Mouse (Mus musculus): ENCODE results near the gene Cyp26c1. TPM values are rescaled to one million over a fixed set of nuclear protein-coding genes. Genes with fewer than 3 reads are reported as not detected.
A peak's percentile ranks its signal among the peaks of the same experiment; 100 is the strongest.

Cyp26c1 gene
- polyA plus RNA-seq, 1 experiment from 2014 or later = not detected

- Histone ChIP-seq H3K4me2 (ENCODE audit: low read depth, low read length) (peak overlapping the region; percentile 58), H3K4me3 (ENCODE audit: low read length) (peak overlapping the region; percentile 39), H3K9me3 (ENCODE audit: control insufficient read depth, low read length) (no peaks in the 10 kb centered on the region), H3K27me3 (ENCODE audit: control insufficient read depth, insufficient read depth, low read depth, low read length) (peaks cover 98% of the 10 kb centered on the region), H3K9ac (ENCODE audit: low read length) (no peak overlapping the region), H3K4me1 (replicated peaks; ENCODE audit: control insufficient read depth, insufficient read depth, low read length) (peaks cover 18% of the 10 kb centered on the region; the same call in 1 of the 2 replicates), H3K27ac (ENCODE audit: low read length) (no peak overlapping the region), H3K36me3 (ENCODE audit: control insufficient read depth, insufficient read depth, low read length) (no peaks in the 10 kb centered on the region)
- ATAC-seq (ENCODE audit: low read depth) = no peak
- WGBS = under 1% methylated on average over 18 of the region's 18 CpGs
These were observed 11.9 kb downstream of the Cyp26c1 start for GRCm38 (mm10) chr19:37697335-37697636.

- under 1% methylated on average over 45 of the region's 51 CpGs for whole genome bisulfite sequencing
- Histone ChIP-seq H3K9ac (ENCODE audit: low read length) (no peak within 1 kb of the TSS), H3K9me3 (ENCODE audit: control insufficient read depth, low read length) (no peaks in the 10 kb centered on the region)
These were observed 12.4 kb downstream of the Cyp26c1 start, which contains the start of gene Cyp26a1 for GRCm38 (mm10) chr19:37697651-37698272. Gene Cyp26a1 (plus strand): TSS chr19:37697798.

GRCm38 (mm10) chr19:37698273-37699160, 13.1 kb downstream of the Cyp26c1 start:
- 1% methylated on average over 63 of the region's 63 CpGs for WGBS
- Histone ChIP-seq H3K27me3 (ENCODE audit: control insufficient read depth, insufficient read depth, low read depth, low read length) (peaks cover 96% of the 10 kb centered on the region), H3K4me3 (ENCODE audit: low read length) (peak overlapping the region; percentile 39), H3K9me3 (ENCODE audit: control insufficient read depth, low read length) (no peaks in the 10 kb centered on the region), H3K4me1 (replicated peaks; ENCODE audit: control insufficient read depth, insufficient read depth, low read length) (peaks cover 14% of the 10 kb centered on the region; the same call in 1 of the 2 replicates), H3K27ac (ENCODE audit: low read length) (no peak overlapping the region), H3K9ac (ENCODE audit: low read length) (no peak overlapping the region), H3K4me2 (ENCODE audit: low read depth, low read length) (peak overlapping the region; percentile 58), H3K36me3 (ENCODE audit: control insufficient read depth, insufficient read depth, low read length) (no peaks in the 10 kb centered on the region)
- no peak for ATAC-seq (ENCODE audit: low read depth)

More at GRCm38 (mm10) chr19:37697651-37698272, 12.4 kb downstream of the Cyp26c1 start, which contains the start of gene Cyp26a1:
- peak within 1 kb of the TSS; percentile 58 for H3K4me2 ChIP-seq (ENCODE audit: low read depth, low read length)
- no peak for ATAC-seq (ENCODE audit: low read depth)
- no peaks in the 10 kb centered on the region for H3K36me3 ChIP-seq (ENCODE audit: control insufficient read depth, insufficient read depth, low read length)
- H3K4me3 ChIP-seq (ENCODE audit: low read length) = peak within 1 kb of the TSS; percentile 39
- no peak within 1 kb of the TSS for H3K27ac ChIP-seq (ENCODE audit: low read length)
- peaks cover 98% of the 10 kb centered on the region for H3K27me3 ChIP-seq (ENCODE audit: control insufficient read depth, insufficient read depth, low read depth, low read length)
- peaks cover 15% of the 10 kb centered on the region; the same call in 1 of the 2 replicates for H3K4me1 ChIP-seq (replicated peaks; ENCODE audit: control insufficient read depth, insufficient read depth, low read length)

- no peak for ATAC-seq (ENCODE audit: low read depth)
- WGBS = 21% methylated on average over 9 of the region's 9 CpGs
- H3K4me1 ChIP-seq (replicated peaks; ENCODE audit: control insufficient read depth, insufficient read depth, low read length) = peaks cover 14% of the 10 kb centered on the region; the same call in 1 of the 2 replicates
- no peak overlapping the region for H3K4me2 ChIP-seq (ENCODE audit: low read depth, low read length)
- no peak overlapping the region for H3K9ac ChIP-seq (ENCODE audit: low read length)
- no peaks in the 10 kb centered on the region for H3K9me3 ChIP-seq (ENCODE audit: control insufficient read depth, low read length)
- no peaks in the 10 kb centered on the region for H3K36me3 ChIP-seq (ENCODE audit: control insufficient read depth, insufficient read depth, low read length)
- peaks cover 84% of the 10 kb centered on the region for H3K27me3 ChIP-seq (ENCODE audit: control insufficient read depth, insufficient read depth, low read depth, low read length)
- no peak overlapping the region for H3K27ac ChIP-seq (ENCODE audit: low read length)
- no peak overlapping the region for H3K4me3 ChIP-seq (ENCODE audit: low read length)
These were observed 14.3 kb downstream of the Cyp26c1 start for GRCm38 (mm10) chr19:37699711-37700110.

- Histone ChIP-seq H3K27ac (ENCODE audit: low read length) (no peak overlapping the region), H3K4me2 (ENCODE audit: low read depth, low read length) (no peak overlapping the region), H3K9me3 (ENCODE audit: control insufficient read depth, low read length) (no peaks in the 10 kb centered on the region), H3K4me1 (replicated peaks; ENCODE audit: control insufficient read depth, insufficient read depth, low read length) (peaks cover 7% of the 10 kb centered on the region; the same call in 1 of the 2 replicates), H3K9ac (ENCODE audit: low read length) (no peak overlapping the region), H3K4me3 (ENCODE audit: low read length) (no peak overlapping the region), H3K36me3 (ENCODE audit: control insufficient read depth, insufficient read depth, low read length) (no peaks in the 10 kb centered on the region), H3K27me3 (ENCODE audit: control insufficient read depth, insufficient read depth, low read depth, low read length) (peaks cover 55% of the 10 kb centered on the region)
- 39% methylated on average over 21 of the region's 21 CpGs for WGBS
- ATAC-seq (ENCODE audit: low read depth) = no peak
These were observed 17.1 kb downstream of the Cyp26c1 start for GRCm38 (mm10) chr19:37702377-37703076.

GRCm38 (mm10) chr19:37703902-37704509, 18.6 kb downstream of the Cyp26c1 start:
- 4% methylated on average over 3 of the region's 3 CpGs for WGBS
- peaks cover 41% of the 10 kb centered on the region for H3K27me3 ChIP-seq (ENCODE audit: control insufficient read depth, insufficient read depth, low read depth, low read length)
- peak; percentile 26; the same call in 1 of the 2 replicates for ATAC-seq (ENCODE audit: low read depth)
- H3K4me1 ChIP-seq (replicated peaks; ENCODE audit: control insufficient read depth, insufficient read depth, low read length) = no peaks in the 10 kb centered on the region
- H3K27ac ChIP-seq (ENCODE audit: low read length) = no peak overlapping the region
- H3K9me3 ChIP-seq (ENCODE audit: control insufficient read depth, low read length) = no peaks in the 10 kb centered on the region
- no peak overlapping the region for H3K4me3 ChIP-seq (ENCODE audit: low read length)
- no peak overlapping the region for H3K4me2 ChIP-seq (ENCODE audit: low read depth, low read length)
- H3K9ac ChIP-seq (ENCODE audit: low read length) = no peak overlapping the region
- no peaks in the 10 kb centered on the region for H3K36me3 ChIP-seq (ENCODE audit: control insufficient read depth, insufficient read depth, low read length)

- ATAC-seq (ENCODE audit: low read depth) = no peak
- no peaks in the 10 kb centered on the region for H3K4me1 ChIP-seq (replicated peaks; ENCODE audit: control insufficient read depth, insufficient read depth, low read length)
- H3K36me3 ChIP-seq (ENCODE audit: control insufficient read depth, insufficient read depth, low read length) = no peaks in the 10 kb centered on the region
- no peaks in the 10 kb centered on the region for H3K9me3 ChIP-seq (ENCODE audit: control insufficient read depth, low read length)
- H3K27ac ChIP-seq (ENCODE audit: low read length) = no peak overlapping the region
- no peak overlapping the region for H3K4me3 ChIP-seq (ENCODE audit: low read length)
- H3K27me3 ChIP-seq (ENCODE audit: control insufficient read depth, insufficient read depth, low read depth, low read length) = peaks cover 24% of the 10 kb centered on the region
- H3K4me2 ChIP-seq (ENCODE audit: low read depth, low read length) = no peak overlapping the region
- H3K9ac ChIP-seq (ENCODE audit: low read length) = no peak overlapping the region
- WGBS = 76% methylated on average over 5 of the region's 5 CpGs
These were observed 20.3 kb downstream of the Cyp26c1 start for GRCm38 (mm10) chr19:37705722-37706121.

- Histone ChIP-seq H3K9me3 (ENCODE audit: control insufficient read depth, low read length) (no peaks in the 10 kb centered on the region), H3K27me3 (ENCODE audit: control insufficient read depth, insufficient read depth, low read depth, low read length) (no peaks in the 10 kb centered on the region), H3K4me1 (replicated peaks; ENCODE audit: control insufficient read depth, insufficient read depth, low read length) (no peaks in the 10 kb centered on the region), H3K4me2 (ENCODE audit: low read depth, low read length) (no peak overlapping the region), H3K4me3 (ENCODE audit: low read length) (no peak overlapping the region), H3K9ac (ENCODE audit: low read length) (no peak overlapping the region), H3K27ac (ENCODE audit: low read length) (no peak overlapping the region), H3K36me3 (ENCODE audit: control insufficient read depth, insufficient read depth, low read length) (no peaks in the 10 kb centered on the region)
- no peak for ATAC-seq (ENCODE audit: low read depth)
- 53% methylated on average over 10 of the region's 10 CpGs for WGBS
These were observed 29.3 kb downstream of the Cyp26c1 start for GRCm38 (mm10) chr19:37714681-37715080.
